Mouse (Mus musculus) left cerebral cortex, postnatal 25 days (tissue): Measurements from ENCODE around the gene Dnm3. TPM values are rescaled to one million over a fixed set of nuclear protein-coding genes. Genes with fewer than 3 reads are reported as not detected.

Source experiments
- DNase-seq, 2 experiments: peaks; one replicate each; pipeline ENCODE4 v3.0.0; 2022; ENCODE audit warnings: low spot score in 2 of 2, mixed read lengths in 1 of 2
- intact Hi-C: fragments of 180-260 bp; cut with DNase I; formaldehyde crosslinking; loops from one replicate; pipeline ENCODE4 v1.15.1; 2025
- total RNA-seq, 2 experiments: library from RNA; stranded (reverse); gene quantifications; 2 replicates each; pipeline ENCODE4 v1.2.3; 2021

Dnm3 gene
- total RNA-seq, 2 experiments from 2014 or later = 87.6 to 94.1 TPM

DNA sequence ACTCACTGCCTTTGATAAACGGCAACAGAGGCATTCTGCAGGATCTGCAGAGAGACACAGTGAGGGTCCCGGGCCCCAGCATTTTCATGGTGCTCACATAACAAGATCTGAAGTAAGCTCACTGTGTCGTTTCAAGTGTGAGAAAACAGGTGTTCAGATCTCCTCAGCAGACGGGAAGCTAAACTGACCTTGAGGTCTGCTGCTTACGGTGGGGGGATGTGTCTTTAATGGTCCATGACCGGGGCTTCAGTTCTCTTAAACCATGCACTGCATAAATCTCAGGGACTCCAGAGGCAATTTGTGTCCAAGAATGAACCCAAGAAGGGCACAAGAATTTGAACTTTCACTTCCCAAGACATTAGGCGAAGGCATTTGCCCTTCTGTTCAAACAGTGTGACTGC lies 195.9 kb downstream of the Dnm3 start:
- intact Hi-C loops = no loop called here
- no peak for DNase-seq

DNA sequence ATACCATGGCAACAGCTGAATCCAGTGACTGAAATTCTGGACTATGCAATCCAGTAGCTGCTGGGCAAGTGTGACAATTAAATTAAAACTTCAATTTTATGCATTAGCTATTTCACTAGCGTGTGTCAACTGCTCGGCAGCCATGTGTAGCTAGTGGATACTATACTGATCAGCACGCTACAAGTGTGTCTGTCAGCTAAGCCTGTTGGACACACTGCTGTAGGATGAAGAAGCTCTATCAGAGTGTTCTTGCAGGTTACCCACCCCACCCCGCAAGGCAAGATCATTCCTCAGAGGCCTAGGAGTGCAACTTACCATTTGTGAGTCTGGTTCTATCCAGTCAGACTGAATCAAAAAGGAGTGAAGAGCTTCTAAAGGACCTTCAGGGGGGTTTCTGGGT lies 197.8 kb downstream of the Dnm3 start:
- intact Hi-C loops = no loop called here
- no peak for DNase-seq

DNA sequence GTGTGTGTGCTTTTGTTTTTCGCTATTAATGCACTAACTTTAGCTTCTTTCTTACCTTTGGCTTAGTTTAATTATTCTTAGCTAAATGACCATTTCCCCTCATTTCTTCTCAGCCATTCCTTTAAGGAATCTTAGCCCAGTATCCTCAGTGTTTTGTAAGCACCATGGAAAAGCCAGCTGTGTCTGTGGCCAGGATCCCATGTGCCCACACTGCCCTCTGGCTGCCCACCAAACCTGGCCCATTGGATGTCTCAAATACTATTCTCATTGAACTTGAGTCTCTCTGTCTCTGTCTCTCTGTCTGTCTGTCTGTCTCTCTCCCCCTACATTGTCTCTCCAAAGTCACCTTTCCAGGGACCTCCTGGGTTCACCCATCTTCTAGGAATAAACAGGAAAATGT lies 201.8 kb downstream of the Dnm3 start:
- intact Hi-C loops = no loop called here
- DNase-seq = no peak

DNA sequence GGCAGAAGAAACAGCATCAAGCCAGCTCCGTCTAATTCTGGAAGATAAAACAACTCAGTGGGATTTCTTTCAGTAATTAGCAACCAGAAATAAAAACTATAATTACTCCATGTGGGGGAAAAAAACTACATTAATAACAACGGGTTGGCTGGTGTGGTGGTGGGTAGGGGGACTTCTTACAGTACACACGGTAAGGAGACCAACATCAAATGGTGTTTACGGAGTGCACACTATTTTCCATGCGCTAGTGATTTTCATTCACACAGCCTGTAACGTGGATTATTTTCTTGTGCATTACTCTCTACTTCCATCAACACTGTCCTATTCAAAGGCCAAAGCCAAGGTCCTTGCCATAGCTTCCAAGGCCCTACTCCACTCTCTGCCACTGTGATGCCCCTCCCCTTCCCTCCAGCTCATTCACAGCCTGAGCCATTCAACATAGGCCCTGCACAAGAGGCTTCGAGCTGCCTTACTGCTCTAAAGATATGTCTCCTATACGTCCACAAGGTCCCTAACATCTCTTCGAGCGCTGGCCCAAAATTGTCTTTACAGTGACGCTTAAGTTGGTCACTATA lies 203.1 kb downstream of the Dnm3 start:
- intact Hi-C loops = no loop called here
- no peak for DNase-seq

DNA sequence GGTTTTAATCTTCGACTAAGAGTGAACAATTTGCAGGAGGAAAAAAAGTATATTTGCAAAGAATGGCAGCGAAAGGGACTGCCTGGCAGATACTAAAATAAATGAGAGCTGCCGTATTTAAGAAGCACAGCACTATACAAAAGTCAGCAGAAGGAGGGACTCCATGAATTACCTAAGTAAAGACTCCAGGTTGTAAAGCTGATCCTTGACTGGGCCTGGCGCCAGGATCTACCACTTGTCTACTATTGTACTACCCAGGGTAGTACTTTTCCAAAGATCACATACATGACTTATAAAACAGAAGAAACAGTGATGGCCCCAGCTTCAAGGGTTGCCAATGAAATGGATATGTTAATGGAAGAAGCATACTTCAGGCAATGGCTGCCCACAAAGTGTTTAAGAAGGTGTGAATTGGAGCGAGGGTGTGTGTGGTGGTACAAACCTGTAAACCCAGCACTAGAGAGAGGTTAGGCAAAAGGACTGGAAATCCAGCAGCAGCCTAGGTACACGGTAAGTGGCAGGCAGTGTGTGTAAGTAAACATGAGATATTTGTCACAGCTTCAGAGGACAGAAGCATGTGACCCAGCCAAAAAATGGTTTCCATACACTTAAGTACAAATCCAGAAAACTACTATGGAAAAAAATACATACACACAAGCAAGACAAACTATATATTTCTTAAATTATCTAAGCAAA lies 220.8 kb downstream of the Dnm3 start:
- DNase-seq = no peak
- intact Hi-C loops = no loop called here

DNA sequence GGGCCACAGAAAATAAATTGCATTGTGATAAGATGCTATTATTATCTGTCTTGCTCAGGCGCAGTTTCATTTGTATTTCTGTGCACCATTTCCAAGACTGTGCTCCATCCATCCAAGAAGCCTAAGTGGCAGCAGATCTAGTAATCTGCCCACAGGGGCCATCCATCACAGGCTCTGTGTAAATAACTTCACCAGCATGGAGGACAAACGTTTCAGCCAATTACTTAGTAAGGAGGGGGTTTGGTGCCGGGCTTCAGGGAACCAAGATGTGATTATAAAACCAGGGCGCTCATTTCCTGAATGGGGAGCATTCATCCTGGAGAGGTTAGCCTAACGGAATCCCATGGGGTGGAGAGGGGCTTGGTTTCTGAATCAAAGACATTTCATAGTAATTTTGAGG lies 222.9 kb downstream of the Dnm3 start:
- intact Hi-C loops = no loop called here
- DNase-seq = no peak

DNA sequence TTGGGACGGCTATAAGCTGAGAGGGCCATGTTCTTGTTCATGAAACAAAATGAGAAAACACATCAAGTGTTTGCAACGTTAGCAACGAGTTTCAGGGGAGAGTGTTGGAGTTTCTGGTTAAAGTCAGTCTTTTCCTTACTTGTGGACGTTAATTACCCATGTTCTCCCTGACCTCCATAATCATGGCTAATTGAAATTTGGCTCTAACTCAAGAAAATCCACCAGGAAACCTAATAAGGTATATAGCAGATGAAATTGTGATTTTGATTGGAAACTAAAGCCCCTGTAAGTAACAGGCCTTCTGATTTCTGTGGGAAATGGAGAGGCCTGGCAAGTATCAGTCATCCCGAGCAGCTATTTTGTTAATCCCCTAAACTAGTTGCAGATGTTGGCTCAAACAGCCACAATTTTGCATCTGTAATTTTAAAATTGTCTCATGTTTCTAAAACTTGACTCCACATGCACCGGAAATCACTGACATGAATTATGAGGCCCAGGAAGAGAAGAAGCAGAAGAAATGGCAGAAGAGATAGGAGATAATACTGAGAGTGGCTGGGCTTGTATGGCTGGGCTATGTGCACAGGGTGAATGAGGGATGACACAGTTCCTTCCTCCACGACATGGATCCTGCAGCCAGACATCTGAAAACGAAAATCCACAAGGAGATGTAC lies 223.7 kb downstream of the Dnm3 start:
- no peak for DNase-seq
- intact Hi-C loops = no loop called here

DNA sequence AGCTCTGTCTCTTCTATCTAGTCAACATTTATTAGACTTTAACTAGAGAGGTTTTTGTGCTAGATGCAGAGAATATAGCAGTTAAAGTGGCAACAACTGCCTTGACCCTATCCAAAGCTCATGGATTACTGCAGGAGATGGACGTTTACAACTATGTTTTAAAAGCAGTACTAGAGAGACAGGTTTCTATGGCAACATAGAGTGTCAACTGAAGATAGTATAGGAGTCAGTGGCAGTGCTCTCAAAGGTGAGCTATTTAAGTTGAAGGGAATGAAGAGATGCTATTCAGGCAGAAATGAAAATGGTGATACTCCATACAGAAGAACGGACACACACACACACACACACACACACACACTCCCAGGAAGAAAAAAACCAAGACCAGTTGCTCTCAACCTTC lies 225.0 kb downstream of the Dnm3 start:
- intact Hi-C loops = no loop called here
- DNase-seq = no peak

DNA sequence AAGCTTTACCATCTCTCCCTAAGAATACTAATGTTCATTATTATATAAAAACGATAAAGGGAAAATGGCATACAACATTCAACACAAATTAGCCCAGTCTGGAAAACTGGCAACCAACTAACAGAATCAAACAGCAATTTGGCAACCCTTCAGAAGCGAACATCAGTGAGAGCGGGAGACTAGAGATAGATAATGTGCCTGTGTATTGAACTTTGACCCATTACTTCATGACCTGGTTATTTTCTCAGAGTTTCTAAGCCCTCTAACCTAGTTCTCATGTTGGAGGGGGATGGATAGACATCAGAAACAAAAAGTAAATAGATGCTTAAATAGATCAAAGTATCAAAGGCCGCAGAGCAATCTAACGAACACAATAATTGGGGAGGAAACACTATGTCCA lies 230.6 kb downstream of the Dnm3 start:
- no peak for DNase-seq
- intact Hi-C loops = no loop called here

DNA sequence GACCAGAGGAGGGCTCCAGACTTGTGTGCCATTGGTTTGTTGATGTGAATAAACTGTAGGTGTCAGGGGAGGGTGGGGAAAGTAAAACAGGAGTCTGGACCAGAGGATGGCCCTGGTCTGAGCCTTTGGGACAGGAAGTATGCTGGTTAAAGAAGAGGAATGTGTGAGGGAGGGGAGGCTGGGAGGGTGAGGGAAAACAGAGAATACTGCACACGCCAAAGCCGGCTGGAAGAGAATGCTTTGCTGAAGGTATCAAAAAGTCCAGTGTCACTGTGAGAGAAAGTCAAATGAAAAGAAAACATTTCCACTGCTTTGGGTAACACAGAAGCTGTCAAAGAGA lies 234.2 kb downstream of the Dnm3 start:
- no peak for DNase-seq
- intact Hi-C loops = no loop called here

DNA sequence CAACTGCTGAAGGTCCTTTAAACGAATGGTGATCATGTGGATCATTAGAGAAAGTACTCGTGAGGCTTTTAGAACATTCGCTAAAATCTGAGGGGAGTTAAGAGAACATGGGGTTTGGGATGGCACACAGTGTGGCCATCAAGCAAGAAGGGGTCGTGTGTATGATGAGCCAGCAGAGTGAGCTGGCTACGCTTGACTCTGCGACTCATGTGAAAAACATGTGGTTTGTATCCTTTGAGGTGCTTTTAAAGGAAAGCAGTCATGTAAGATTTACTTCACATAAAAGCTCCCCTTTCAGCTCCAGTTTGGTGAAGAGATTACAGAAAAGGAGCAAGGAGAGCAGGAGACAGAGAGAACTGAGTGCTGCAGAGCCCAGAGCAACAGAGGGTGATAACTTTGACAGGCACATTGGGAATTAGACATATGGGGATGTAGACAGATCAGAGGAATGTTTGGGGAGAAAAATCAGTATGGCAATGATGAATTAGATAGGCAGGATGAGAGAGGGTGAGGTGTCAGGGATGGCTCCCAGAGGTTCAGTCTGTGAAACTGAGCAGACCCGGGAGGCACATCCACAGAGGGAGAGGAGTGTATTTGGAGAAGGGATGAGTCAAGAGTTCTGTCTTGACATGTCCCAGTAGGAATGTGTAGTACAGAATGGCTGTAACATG lies 234.7 kb downstream of the Dnm3 start:
- intact Hi-C loops = no loop called here
- DNase-seq = no peak

DNA sequence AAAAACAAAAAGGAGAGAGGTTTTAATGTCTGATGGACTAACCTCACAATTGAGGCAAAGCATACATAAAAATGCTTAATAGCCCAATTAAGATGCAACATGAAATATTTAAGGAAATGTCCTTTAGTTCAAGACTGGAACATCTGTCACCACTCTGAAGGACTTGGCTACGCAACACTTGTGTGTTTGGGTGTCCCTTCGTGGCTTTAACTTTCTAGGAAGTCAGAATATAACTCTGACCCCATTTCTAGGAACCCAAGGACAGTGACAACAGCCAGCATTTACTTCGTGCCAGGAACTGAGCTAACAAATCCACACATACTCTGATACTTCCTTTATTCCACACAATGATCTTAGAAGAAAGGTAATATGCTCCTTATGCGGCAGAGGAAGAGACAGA lies 237.1 kb downstream of the Dnm3 start:
- intact Hi-C loops = no loop called here
- DNase-seq = no peak

DNA sequence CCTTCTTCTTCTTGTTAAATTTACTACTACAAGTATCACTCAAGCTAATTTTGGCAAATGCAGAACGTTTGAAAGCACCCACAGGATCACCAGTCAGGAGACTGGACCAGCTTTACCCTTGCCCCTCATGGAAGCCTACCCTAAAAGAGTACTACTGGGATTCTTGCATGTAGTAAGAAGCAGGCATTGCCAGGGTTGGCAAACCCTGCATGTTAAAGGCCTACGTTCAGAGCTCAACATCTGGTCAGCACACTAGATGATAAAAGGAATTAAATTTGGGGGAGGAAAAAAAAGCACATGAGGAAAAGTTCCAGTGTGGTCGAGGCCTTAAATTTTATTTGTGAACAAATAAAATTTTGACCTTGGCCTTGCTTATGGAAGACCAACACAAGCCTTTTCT lies 239.2 kb downstream of the Dnm3 start:
- intact Hi-C loops = no loop called here
- no peak for DNase-seq

DNA sequence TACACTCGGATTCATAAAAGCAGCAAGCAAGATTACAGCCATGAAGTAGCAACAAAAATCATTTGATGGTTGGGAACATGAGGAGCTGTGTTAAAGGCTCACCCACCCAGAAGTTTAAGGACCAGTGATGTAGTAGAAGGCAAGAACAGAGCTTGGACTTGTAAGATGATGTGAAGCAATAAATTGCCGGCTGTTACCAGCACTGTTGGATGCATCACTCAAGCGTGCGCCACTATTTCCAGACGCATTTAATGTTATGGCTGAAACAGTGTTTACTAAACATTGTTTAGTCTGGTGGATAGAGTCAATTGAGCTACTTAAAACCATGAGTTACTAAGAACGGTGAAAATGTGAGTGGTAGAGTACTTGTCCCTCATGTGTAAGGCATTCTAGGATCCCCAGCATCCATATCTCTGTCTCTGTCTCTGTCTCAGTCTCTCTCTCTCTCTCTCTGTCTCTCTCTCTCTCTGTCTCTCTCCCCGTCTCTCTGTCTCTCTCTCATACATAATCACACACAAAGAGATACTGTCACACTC lies 241.1 kb downstream of the Dnm3 start:
- intact Hi-C loops = no loop called here
- DNase-seq = no peak

DNA sequence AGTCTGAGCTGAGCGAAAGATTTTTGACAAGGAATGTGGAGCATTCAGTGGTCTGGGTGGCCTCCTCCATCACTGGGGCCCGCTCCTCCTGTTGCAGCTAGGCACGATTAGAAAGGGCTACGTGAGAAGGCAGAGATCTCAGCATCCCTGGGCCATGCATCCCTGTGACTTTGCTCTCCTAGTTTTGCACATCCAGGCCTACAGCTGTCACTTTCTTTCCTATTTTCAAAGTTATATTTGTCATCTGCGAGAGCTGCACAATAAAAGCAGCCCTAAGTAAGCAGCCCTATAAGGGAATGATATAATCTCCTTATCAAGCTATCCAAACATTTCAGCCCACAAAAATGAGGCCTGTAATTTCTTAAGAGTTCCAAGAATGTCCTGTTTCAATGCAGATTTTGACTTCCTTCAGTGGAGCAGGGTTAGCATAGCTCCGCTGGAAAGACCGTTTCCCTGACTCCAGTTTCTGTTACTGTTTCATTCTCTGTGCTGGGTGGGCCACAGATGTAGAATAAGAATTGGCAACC lies 252.2 kb downstream of the Dnm3 start:
- intact Hi-C loops = no loop called here

DNA sequence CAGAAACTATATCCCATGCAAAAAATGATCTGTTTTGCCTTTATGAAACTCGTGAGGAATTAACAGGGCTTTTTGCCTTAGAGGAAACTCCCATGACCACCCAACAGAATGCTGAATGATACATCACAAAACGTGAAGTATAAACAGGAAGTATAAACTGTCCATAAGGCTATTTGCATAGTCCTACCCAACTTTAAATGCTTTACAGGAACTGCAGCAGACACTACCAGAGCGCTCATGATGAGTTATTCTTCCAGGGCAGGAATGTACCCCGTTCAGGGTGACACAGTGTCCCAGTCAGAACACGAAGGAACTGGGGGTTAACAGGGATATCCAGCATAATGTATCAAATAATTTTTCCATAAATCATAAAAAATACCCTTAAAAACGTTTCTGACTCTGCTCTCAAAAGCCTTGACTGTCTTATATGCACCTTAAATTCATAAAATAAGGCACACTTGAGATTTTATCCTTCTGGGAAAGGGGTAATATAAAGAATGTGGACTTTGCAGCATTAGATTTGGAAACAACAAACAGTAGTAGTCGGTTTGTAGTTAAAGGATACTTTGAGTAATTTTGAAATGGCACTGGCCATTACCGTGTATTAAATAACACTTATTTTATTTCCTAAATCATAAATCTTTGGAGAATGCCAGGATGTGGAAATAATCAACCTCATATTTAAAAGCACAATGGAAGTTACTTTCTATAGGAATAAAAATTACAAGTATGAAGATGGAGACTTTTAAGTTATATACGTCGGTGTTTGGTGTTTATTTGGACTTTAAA lies 252.8 kb downstream of the Dnm3 start:
- intact Hi-C loops = no loop called here
- no peak for DNase-seq

More for the DNA sequence above, 252.2 kb downstream of the Dnm3 start:
- no peak for DNase-seq

DNA sequence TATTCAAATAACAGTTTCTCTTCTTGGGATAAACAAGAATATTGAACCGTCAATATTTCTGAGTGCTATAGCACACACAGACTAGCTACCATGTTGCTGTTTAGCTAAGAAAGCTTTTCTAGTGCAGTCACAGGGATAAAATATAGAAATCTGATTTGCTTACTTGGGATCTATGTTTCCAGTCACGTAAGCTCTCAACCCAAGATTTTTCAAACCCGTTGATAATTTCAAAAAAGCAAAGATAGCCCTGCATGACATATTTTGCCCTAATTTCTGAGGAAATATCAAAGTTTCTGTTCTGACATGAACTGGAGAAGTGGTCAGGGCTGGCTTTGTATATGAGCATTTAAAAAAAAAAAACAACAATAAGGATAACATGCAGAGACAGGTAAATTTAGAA lies 253.8 kb downstream of the Dnm3 start:
- intact Hi-C loops = no loop called here
- DNase-seq = no peak

DNA sequence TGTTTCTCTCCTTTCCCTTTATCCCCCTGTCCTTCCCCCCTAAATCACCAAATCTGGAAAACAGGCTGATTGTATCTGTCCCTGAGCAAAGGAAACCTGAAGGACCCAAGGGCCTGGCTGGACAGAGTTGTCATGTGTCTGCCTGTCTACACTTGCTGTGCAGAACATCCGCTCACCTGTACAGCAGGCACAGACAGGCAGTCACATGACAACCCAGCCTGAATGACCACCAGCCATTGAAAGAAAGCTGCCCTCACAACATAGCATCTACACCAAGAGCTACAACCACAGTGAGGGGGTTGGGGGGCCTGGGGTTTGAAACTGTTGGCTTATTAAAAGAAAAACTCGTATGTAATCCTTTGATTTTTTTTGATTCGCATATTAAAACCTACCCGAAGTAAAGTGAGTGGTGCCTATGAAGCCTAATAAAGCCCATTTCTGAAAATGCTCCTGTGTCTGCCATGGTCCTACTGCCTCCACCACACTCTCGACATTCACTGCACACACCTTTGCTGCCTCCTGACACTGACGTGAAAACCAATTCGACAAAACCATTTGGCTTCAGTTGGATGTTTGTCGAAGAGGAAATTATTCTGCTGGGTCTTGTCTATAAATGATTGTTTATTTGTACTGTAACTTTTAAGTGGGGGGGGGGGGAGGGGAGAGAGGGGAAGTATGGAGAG lies 254.4 kb downstream of the Dnm3 start:
- no peak for DNase-seq
- intact Hi-C loops = no loop called here

DNA sequence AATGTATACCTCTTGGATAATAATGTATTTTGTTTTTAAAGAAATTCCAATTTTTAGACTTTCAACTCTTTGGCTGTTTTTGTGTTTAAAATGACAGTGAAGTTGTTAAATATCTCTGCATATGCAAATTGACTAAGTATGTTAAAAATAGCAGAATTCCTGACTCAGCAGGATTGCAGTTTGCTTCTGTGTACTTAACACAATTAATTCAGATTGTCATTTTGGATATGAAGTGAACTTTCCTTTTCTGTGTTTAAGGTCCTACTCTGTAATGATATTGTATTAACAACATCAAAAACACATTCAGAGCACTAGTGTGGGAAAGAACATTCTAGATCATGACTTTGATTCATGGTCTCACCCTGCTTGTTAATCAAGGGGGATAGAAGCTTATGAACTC lies 255.5 kb downstream of the Dnm3 start:
- no peak for DNase-seq
- intact Hi-C loops = no loop called here
